Mouse (Mus musculus) hindbrain, embryonic 15.5 days (tissue): Measurements from ENCODE around the gene Trim80. TPM values are rescaled to one million over a fixed set of nuclear protein-coding genes. Genes with fewer than 3 reads are reported as not detected.

Experiments
- ATAC-seq: fragments of 200-750 bp; cut with Nextera tagmentation; 2 replicates; pipeline ENCODE4 v1.8.0; 2017; ENCODE audit warnings: low read depth, moderate number of reproducible peaks, moderate TSS enrichment; ENCODE audit not compliant: low FRiP score
- H3K27ac ChIP-seq: fragments of 300-500 bp; sonication (generic); replicated peaks from 2 replicates; pipeline ENCODE4 v1.5.1; 2015; ENCODE audit warnings: mild to moderate bottlenecking, inconsistent platforms
- H3K27me3 ChIP-seq: fragments of 300-500 bp; sonication (generic); 2 replicates; pipeline ENCODE4 v1.6.1; 2015; ENCODE audit warnings: control low read depth, inconsistent platforms
- H3K36me3 ChIP-seq: fragments of 300-500 bp; sonication (generic); 2 replicates; pipeline ENCODE4 v1.6.1; 2015; ENCODE audit warnings: control low read depth, inconsistent platforms
- H3K4me1 ChIP-seq: fragments of 300-500 bp; sonication (generic); replicated peaks from 2 replicates; pipeline ENCODE4 v1.6.1; 2015; ENCODE audit warnings: control low read depth, inconsistent platforms
- H3K4me2 ChIP-seq: fragments of 300-500 bp; sonication (generic); 2 replicates; pipeline ENCODE4 v1.6.1; 2015; ENCODE audit warnings: moderate library complexity, mild to moderate bottlenecking, inconsistent platforms
- H3K4me3 ChIP-seq: fragments of 300-500 bp; sonication (generic); 2 replicates; pipeline ENCODE4 v1.5.1; 2015; ENCODE audit warnings: mild to moderate bottlenecking, inconsistent platforms
- H3K9ac ChIP-seq: fragments of 300-500 bp; sonication (generic); 2 replicates; pipeline ENCODE4 v1.6.1; 2015; ENCODE audit warnings: inconsistent platforms
- H3K9me3 ChIP-seq: fragments of 300-500 bp; sonication (generic); 2 replicates; pipeline ENCODE4 v1.6.1; 2016; ENCODE audit warnings: control low read depth, inconsistent platforms
- WGBS: fragments of 180-500 bp; shearing (Covaris S2); methylation state at CpG from one replicate; pipeline ENCODE4 v1.1.7; 2015; 5-methylcytosine and 5-hydroxymethylcytosine counted together
- polyA plus RNA-seq: library from polyadenylated mRNA; unstranded; fragments of >200 nt; fragmentation: Nextera tagmentation; extraction: Ambion mirVana; gene quantifications from 2 replicates; pipeline ENCODE4 v1.2.1, GENCODE M21; 2015

The Trim80 gene
- polyA plus RNA-seq: not detected in 2 replicates

GRCm38 (mm10) chr11:115439906-115440595 lies at the start of gene Trim80:
TSS of gene Trim80 (plus strand) at chr11:115440545.
- ATAC-seq: no peak
- H3K36me3 ChIP-seq: no peaks in the 10 kb centered on the region
- H3K4me3 ChIP-seq: no peak within 1 kb of the TSS
- no peak within 1 kb of the TSS for H3K4me2 ChIP-seq
- H3K4me1 ChIP-seq: peaks cover 13% of the 10 kb centered on the region
- no peak within 1 kb of the TSS for H3K9ac ChIP-seq
- H3K27ac ChIP-seq: no peak within 1 kb of the TSS
- H3K27me3 ChIP-seq: no peaks in the 10 kb centered on the region
- 96% methylated on average over 9 of the region's 9 CpGs for WGBS
- H3K9me3 ChIP-seq: no peaks in the 10 kb centered on the region

GRCm38 (mm10) chr11:115391358-115391757 lies 49.0 kb upstream of the Trim80 start:
- H3K36me3 ChIP-seq: peaks cover 61% of the 10 kb centered on the region
- H3K9ac ChIP-seq: no peak overlapping the region
- no peak overlapping the region for H3K27ac ChIP-seq
- no peak for ATAC-seq
- H3K4me2 ChIP-seq: no peak overlapping the region
- WGBS: 92% methylated on average over 7 of the region's 7 CpGs
- no peak overlapping the region for H3K4me3 ChIP-seq
- H3K27me3 ChIP-seq: no peaks in the 10 kb centered on the region
- H3K9me3 ChIP-seq: no peaks in the 10 kb centered on the region
- 0 out of 2 replicates have a peak, but pooled peaks cover 1% of the 10 kb centered on the region for H3K4me1 ChIP-seq

GRCm38 (mm10) chr11:115393721-115394325 lies 46.5 kb upstream of the Trim80 start:
- H3K9ac ChIP-seq: no peak overlapping the region
- no peak for ATAC-seq
- no peak overlapping the region for H3K4me3 ChIP-seq
- no peaks in the 10 kb centered on the region for H3K27me3 ChIP-seq
- H3K27ac ChIP-seq: no peak overlapping the region
- H3K4me2 ChIP-seq: no peak overlapping the region; the same call in 1 of the 2 replicates
- WGBS: 70% methylated on average over 34 of the region's 34 CpGs
- H3K4me1 ChIP-seq: no peaks in the 10 kb centered on the region
- no peaks in the 10 kb centered on the region for H3K9me3 ChIP-seq
- peaks cover 65% of the 10 kb centered on the region for H3K36me3 ChIP-seq

GRCm38 (mm10) chr11:115398085-115398484 lies 42.3 kb upstream of the Trim80 start:
- peaks cover 15% of the 10 kb centered on the region for H3K4me1 ChIP-seq
- no peaks in the 10 kb centered on the region for H3K27me3 ChIP-seq
- H3K36me3 ChIP-seq: peaks cover 35% of the 10 kb centered on the region
- H3K9ac ChIP-seq: no peak overlapping the region
- no peaks in the 10 kb centered on the region for H3K9me3 ChIP-seq
- no peak overlapping the region for H3K4me3 ChIP-seq
- WGBS: 83% methylated on average over 7 of the region's 7 CpGs
- no peak for ATAC-seq
- no peak overlapping the region for H3K4me2 ChIP-seq
- H3K27ac ChIP-seq: no peak overlapping the region

GRCm38 (mm10) chr11:115400126-115400525 lies 40.2 kb upstream of the Trim80 start:
- peak overlapping the region; percentile 73; the same call in 1 of the 2 replicates for H3K27ac ChIP-seq
- 75% methylated on average over 3 of the region's 3 CpGs for WGBS
- no peak for ATAC-seq

GRCm38 (mm10) chr11:115400630-115401391 lies 39.5 kb upstream of the Trim80 start:
- WGBS: 35% methylated on average over 11 of the region's 11 CpGs
- Histone ChIP-seq H3K9me3 (no peaks in the 10 kb centered on the region), H3K36me3 (peaks cover 10% of the 10 kb centered on the region), H3K9ac (no peak overlapping the region; the same call in 1 of the 2 replicates), H3K27me3 (no peaks in the 10 kb centered on the region), H3K4me3 (no peak overlapping the region), H3K4me1 (peaks cover 30% of the 10 kb centered on the region), H3K4me2 (peak overlapping the region; percentile 21), H3K27ac (peak overlapping the region; percentile 73)
- ATAC-seq: peak; percentile 43

More at GRCm38 (mm10) chr11:115400126-115400525, 40.2 kb upstream of the Trim80 start:
- H3K4me2 ChIP-seq: no peak overlapping the region
- H3K27me3 ChIP-seq: no peaks in the 10 kb centered on the region
- no peaks in the 10 kb centered on the region for H3K9me3 ChIP-seq
- peaks cover 16% of the 10 kb centered on the region for H3K36me3 ChIP-seq
- H3K4me3 ChIP-seq: no peak overlapping the region
- H3K9ac ChIP-seq: no peak overlapping the region
- H3K4me1 ChIP-seq: peaks cover 29% of the 10 kb centered on the region

GRCm38 (mm10) chr11:115403338-115404124 lies 36.8 kb upstream of the Trim80 start, which contains the start of gene Mrpl58:
TSS of gene Mrpl58 (plus strand) at chr11:115403752.
- H3K9ac ChIP-seq: peak within 1 kb of the TSS; percentile 87
- H3K4me1 ChIP-seq: peaks cover 30% of the 10 kb centered on the region
- H3K27me3 ChIP-seq: no peaks in the 10 kb centered on the region
- peaks cover 19% of the 10 kb centered on the region for H3K36me3 ChIP-seq
- WGBS: 3% methylated on average over 50 of the region's 50 CpGs
- H3K27ac ChIP-seq: peak within 1 kb of the TSS; percentile 95
- peak within 1 kb of the TSS; percentile 87 for H3K4me2 ChIP-seq
- peak within 1 kb of the TSS; percentile 85 for H3K4me3 ChIP-seq
- ATAC-seq: peak; percentile 90
- H3K9me3 ChIP-seq: no peaks in the 10 kb centered on the region

- H3K4me2 ChIP-seq: no peak overlapping the region
- 93% methylated on average over 6 of the region's 6 CpGs for WGBS
- H3K4me1 ChIP-seq: peaks cover 40% of the 10 kb centered on the region
- H3K9me3 ChIP-seq: no peaks in the 10 kb centered on the region
- peaks cover 24% of the 10 kb centered on the region for H3K36me3 ChIP-seq
- no peak for ATAC-seq
- no peak overlapping the region for H3K4me3 ChIP-seq
- no peaks in the 10 kb centered on the region for H3K27me3 ChIP-seq
- H3K27ac ChIP-seq: no peak overlapping the region
- H3K9ac ChIP-seq: no peak overlapping the region
Observed at GRCm38 (mm10) chr11:115405723-115406122, 34.6 kb upstream of the Trim80 start.

- ATAC-seq: no peak
- Histone ChIP-seq H3K9me3 (no peaks in the 10 kb centered on the region), H3K27me3 (no peaks in the 10 kb centered on the region), H3K4me2 (no peak overlapping the region), H3K4me1 (peaks cover 37% of the 10 kb centered on the region), H3K4me3 (no peak overlapping the region), H3K27ac (no peak overlapping the region), H3K36me3 (peaks cover 27% of the 10 kb centered on the region), H3K9ac (no peak overlapping the region)
- 92% methylated on average over 17 of the region's 17 CpGs for WGBS
Observed at GRCm38 (mm10) chr11:115406858-115407401, 33.4 kb upstream of the Trim80 start.

GRCm38 (mm10) chr11:115408266-115408920 lies 32.0 kb upstream of the Trim80 start:
- Histone ChIP-seq H3K9ac (no peak overlapping the region), H3K36me3 (peaks cover 27% of the 10 kb centered on the region)

GRCm38 (mm10) chr11:115409556-115409955 lies 30.8 kb upstream of the Trim80 start:
- WGBS: 26% methylated on average over 7 of the region's 7 CpGs
- H3K9me3 ChIP-seq: no peaks in the 10 kb centered on the region
- no peak overlapping the region for H3K9ac ChIP-seq
- no peak overlapping the region for H3K4me3 ChIP-seq
- no peak overlapping the region for H3K4me2 ChIP-seq
- H3K27me3 ChIP-seq: no peaks in the 10 kb centered on the region
- H3K36me3 ChIP-seq: peaks cover 27% of the 10 kb centered on the region
- H3K4me1 ChIP-seq: peaks cover 41% of the 10 kb centered on the region
- peak overlapping the region; percentile 63 for H3K27ac ChIP-seq
- ATAC-seq: no peak

More at GRCm38 (mm10) chr11:115408266-115408920, 32.0 kb upstream of the Trim80 start:
- H3K27me3 ChIP-seq: no peaks in the 10 kb centered on the region
- peaks cover 40% of the 10 kb centered on the region for H3K4me1 ChIP-seq
- peak overlapping the region; percentile 63; the same call in 1 of the 2 replicates for H3K27ac ChIP-seq
- no peak overlapping the region for H3K4me2 ChIP-seq
- WGBS: 78% methylated on average over 6 of the region's 6 CpGs
- H3K9me3 ChIP-seq: no peaks in the 10 kb centered on the region
- H3K4me3 ChIP-seq: no peak overlapping the region
- no peak for ATAC-seq
